ENCODE assay signal across 8 mouse cellular contexts in genomic region chr14:25397751-25398150, GRCm38 (mm10).
A peak's percentile ranks its signal among the peaks of the same experiment; 100 is the strongest.
DNase-seq lines count a peak whose midpoint lies in the region; ATAC-seq and TF ChIP-seq lines count a peak whose summit lies in the region.

No protein-coding gene starts in this region.

- no peak for TF ChIP-seq EP300 in heart, adult 2 months (IDR thresholded peaks at IDR 0.05; ENCODE audit: insufficient read depth, low read depth, low read length)

- no peaks in the 10 kb centered on the region for H3K9me3 ChIP-seq in heart, embryonic 12.5 days (replicated peaks)
- no peaks in the 10 kb centered on the region for H3K9me3 ChIP-seq in hindbrain, embryonic 11.5 days (ENCODE audit: control insufficient read depth, low read length)
- H3K9me3 ChIP-seq in midbrain, embryonic 12.5 days: no peaks in the 10 kb centered on the region

- peak overlapping the region; percentile 41 for H3K27ac ChIP-seq in heart, embryonic 12.5 days (ENCODE audit: poor library complexity, severe bottlenecking)
- no peak overlapping the region for H3K27ac ChIP-seq in heart, adult 2 months
- peak overlapping the region; percentile 68 for H3K27ac ChIP-seq in hindbrain, embryonic 11.5 days (ENCODE audit: low read depth, low read length)
- peak overlapping the region; percentile 96 for H3K27ac ChIP-seq in midbrain, embryonic 12.5 days (replicated peaks)

- intact Hi-C loops in heart, adult 2 months (cut with DNase I): loop anchor here (2.0 kb wide), 1 partner anchor 19 kb away; no protein-coding TSS in a partner anchor

- no peak for TF ChIP-seq CTCF in heart, adult 2 months (IDR thresholded peaks at IDR 0.05)

- no peaks in the 10 kb centered on the region for H3K36me3 ChIP-seq in heart, embryonic 12.5 days
- no peaks in the 10 kb centered on the region for H3K36me3 ChIP-seq in heart, adult 2 months (ENCODE audit: control insufficient read depth, insufficient read depth, low read length)
- no peaks in the 10 kb centered on the region for H3K36me3 ChIP-seq in hindbrain, embryonic 11.5 days (ENCODE audit: control insufficient read depth, insufficient read depth, low read length)
- no peaks in the 10 kb centered on the region for H3K36me3 ChIP-seq in midbrain, embryonic 12.5 days

- ATAC-seq in heart, embryonic 12.5 days (ENCODE audit: insufficient number of reproducible peaks, low FRiP score): no peak
- ATAC-seq in hindbrain, embryonic 11.5 days (ENCODE audit: low FRiP score): peak; percentile 74
- peak; percentile 79 for ATAC-seq in midbrain, embryonic 12.5 days (ENCODE audit: low FRiP score, low read depth)
- no peak for ATAC-seq in cerebellum, adult (ENCODE audit: insufficient number of reproducible peaks, low FRiP score, low TSS enrichment)

- H3K9ac ChIP-seq in heart, embryonic 12.5 days: 0 out of 2 replicates have a peak overlapping the region, but pooled peaks have one; percentile 11
- H3K9ac ChIP-seq in heart, adult 2 months (ENCODE audit: low read depth, low read length): no peak overlapping the region
- peak overlapping the region; percentile 17; the same call in 1 of the 2 replicates for H3K9ac ChIP-seq in hindbrain, embryonic 11.5 days (ENCODE audit: low read depth, low read length)
- H3K9ac ChIP-seq in midbrain, embryonic 12.5 days (replicated peaks): peak overlapping the region; percentile 44

- WGBS in heart, embryonic 12.5 days: 43% methylated on average over 5 of the region's 5 CpGs
- WGBS in heart, adult 2 months: 62% methylated on average over 5 of the region's 5 CpGs
- WGBS in hindbrain, embryonic 11.5 days: 7% methylated on average over 5 of the region's 5 CpGs
- 4% methylated on average over 5 of the region's 5 CpGs for WGBS in midbrain, embryonic 12.5 days

- TF ChIP-seq POLR2A in heart, adult 2 months (IDR thresholded peaks at IDR 0.05; ENCODE audit: insufficient read depth, low read depth, low read length): no peak

- H3K4me3 ChIP-seq in heart, embryonic 12.5 days: no peak overlapping the region
- H3K4me3 ChIP-seq in heart, adult 2 months: no peak overlapping the region
- no peak overlapping the region for H3K4me3 ChIP-seq in hindbrain, embryonic 11.5 days (ENCODE audit: low read depth, low read length)
- no peak overlapping the region for H3K4me3 ChIP-seq in midbrain, embryonic 12.5 days

- H3K4me1 ChIP-seq in heart, embryonic 12.5 days (replicated peaks): peaks cover 56% of the 10 kb centered on the region
- peaks cover 13% of the 10 kb centered on the region for H3K4me1 ChIP-seq in heart, adult 2 months (ENCODE audit: control insufficient read depth, insufficient read depth, low read length)
- H3K4me1 ChIP-seq in hindbrain, embryonic 11.5 days (replicated peaks; ENCODE audit: control insufficient read depth, insufficient read depth, low read length): peaks cover 17% of the 10 kb centered on the region
- H3K4me1 ChIP-seq in midbrain, embryonic 12.5 days: peaks cover 45% of the 10 kb centered on the region

- no peaks in the 10 kb centered on the region for H3K27me3 ChIP-seq in heart, embryonic 12.5 days (replicated peaks)
- H3K27me3 ChIP-seq in heart, adult 2 months (ENCODE audit: control insufficient read depth, insufficient read depth, low read length): no peaks in the 10 kb centered on the region
- H3K27me3 ChIP-seq in hindbrain, embryonic 11.5 days (ENCODE audit: control insufficient read depth, insufficient read depth, low read length): peaks cover 5% of the 10 kb centered on the region
- H3K27me3 ChIP-seq in midbrain, embryonic 12.5 days: 0 out of 2 replicates have a peak, but pooled peaks cover 5% of the 10 kb centered on the region

- no peak for DNase-seq in heart, adult 2 months
- DNase-seq in brain, adult 2 months (ENCODE audit: low read depth, low spot score): peak; percentile 48
- peak; percentile 73 for DNase-seq in hindbrain, embryonic 11.5 days (ENCODE audit: low spot score)
- DNase-seq in frontal cortex, postnatal 36 days (ENCODE audit: low spot score in 2 of 2): no peak
- no peak for DNase-seq in right cerebral cortex, adult 18-20 months

- no peaks in the 10 kb centered on the region for H3K79me2 ChIP-seq in heart, adult 2 months (replicated peaks; ENCODE audit: control insufficient read depth, insufficient read depth, low read length)

- H3K4me2 ChIP-seq in heart, embryonic 12.5 days: no peak overlapping the region
- no peak overlapping the region; the same call in 1 of the 2 replicates for H3K4me2 ChIP-seq in hindbrain, embryonic 11.5 days (replicated peaks; ENCODE audit: low read depth, low read length)
- H3K4me2 ChIP-seq in midbrain, embryonic 12.5 days (replicated peaks): peak overlapping the region; percentile 37

Comparison
In these comparisons a context has a peak if more than half of its experiments do, and no peak if none do; other contexts are left out.
1. ATAC-seq: peak in hindbrain, embryonic 11.5 days (single experiment) and midbrain, embryonic 12.5 days (single experiment); none in heart, embryonic 12.5 days (single experiment) and cerebellum, adult (single experiment).
2. DNase-seq: peak in brain, adult 2 months (single experiment) and hindbrain, embryonic 11.5 days (single experiment); none in heart, adult 2 months (0 of 2), frontal cortex, postnatal 36 days (0 of 2) and right cerebral cortex, adult 18-20 months (single experiment).